Mouse (Mus musculus) heart, embryonic 15.5 days (tissue): ENCODE results near the gene Nrxn3. TPM values are rescaled to one million over a fixed set of nuclear protein-coding genes. Genes with fewer than 3 reads are reported as not detected.

Experiments used
- ATAC-seq: fragments of 200-750 bp; cut with Nextera tagmentation; replicated peaks from 2 replicates; pipeline ENCODE4 v1.8.0; 2017; ENCODE audit warnings: low read depth, moderate TSS enrichment; ENCODE audit not compliant: insufficient number of reproducible peaks, insufficient read depth, low FRiP score
- H3K27ac ChIP-seq: fragments of 300-500 bp; sonication (generic); 2 replicates; pipeline ENCODE4 v1.5.1; 2015; ENCODE audit warnings: mild to moderate bottlenecking, inconsistent platforms
- H3K27me3 ChIP-seq: fragments of 300-500 bp; sonication (generic); 2 replicates; pipeline ENCODE4 v1.6.1; 2015; ENCODE audit warnings: inconsistent platforms
- H3K36me3 ChIP-seq: fragments of 300-500 bp; sonication (generic); 2 replicates; pipeline ENCODE4 v1.6.1; 2015; ENCODE audit warnings: mild to moderate bottlenecking, inconsistent platforms
- H3K4me1 ChIP-seq: fragments of 300-500 bp; sonication (generic); replicated peaks from 2 replicates; pipeline ENCODE4 v1.6.1; 2015; ENCODE audit warnings: inconsistent platforms
- H3K4me2 ChIP-seq: fragments of 300-500 bp; sonication (generic); 2 replicates; pipeline ENCODE4 v1.6.1; 2015; ENCODE audit warnings: inconsistent platforms, mild to moderate bottlenecking, moderate library complexity
- H3K4me3 ChIP-seq: fragments of 300-500 bp; sonication (generic); 2 replicates; pipeline ENCODE4 v1.5.1; 2015; ENCODE audit warnings: mild to moderate bottlenecking, inconsistent platforms
- H3K9ac ChIP-seq: fragments of 300-500 bp; sonication (generic); 2 replicates; pipeline ENCODE4 v1.6.1; 2015; ENCODE audit warnings: mild to moderate bottlenecking, inconsistent platforms
- H3K9me3 ChIP-seq: fragments of 300-500 bp; sonication (generic); replicated peaks from 2 replicates; pipeline ENCODE4 v1.6.1; 2016; ENCODE audit warnings: inconsistent platforms
- WGBS: fragments of 180-500 bp; shearing (Covaris S2); methylation state at CpG from one replicate; pipeline ENCODE4 v1.1.7; 2015; ENCODE audit warnings: mixed read lengths; 5-methylcytosine and 5-hydroxymethylcytosine counted together
- polyA plus RNA-seq: library from polyadenylated mRNA; unstranded; fragments of >200 nt; fragmentation: Nextera tagmentation; extraction: Ambion mirVana; gene quantifications from 2 replicates; pipeline ENCODE4 v1.2.1, GENCODE M21; 2015

Nrxn3 gene
- polyA plus RNA-seq, 1 experiment from 2014 or later: 1.1 TPM

- 51% methylated on average over 3 of the region's 3 CpGs for WGBS
These were observed 222.3 kb downstream of the Nrxn3 start for GRCm38 (mm10) chr12:88944967-88945366.

DNA sequence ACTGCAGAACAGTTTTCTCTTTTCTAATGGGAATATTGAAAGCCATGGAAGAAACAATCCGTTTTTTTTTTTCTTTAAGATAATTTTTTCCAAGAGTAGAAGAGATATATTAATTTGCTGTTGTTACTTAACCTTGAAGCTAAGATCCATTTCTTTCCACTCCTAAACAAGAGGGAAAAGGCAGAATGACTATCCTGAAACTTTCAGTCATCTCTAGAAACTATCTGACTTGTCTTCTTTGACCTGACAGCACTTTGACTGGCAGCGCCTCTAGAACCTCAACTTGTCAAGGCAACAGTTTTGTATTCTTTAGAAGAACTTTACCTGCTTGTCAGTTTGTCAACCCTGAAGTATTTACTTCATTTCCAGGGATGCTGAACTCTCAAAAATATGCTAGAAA is 227.2 kb downstream of the Nrxn3 start:
- WGBS: 64% methylated on average over 2 of the region's 2 CpGs
- Histone ChIP-seq H3K4me2 (no peak overlapping the region), H3K4me3 (no peak overlapping the region), H3K36me3 (no peaks in the 10 kb centered on the region), H3K9me3 (no peaks in the 10 kb centered on the region), H3K27me3 (no peaks in the 10 kb centered on the region), H3K9ac (no peak overlapping the region), H3K27ac (no peak overlapping the region), H3K4me1 (0 out of 2 replicates have a peak, but pooled peaks cover 2% of the 10 kb centered on the region)
- no peak for ATAC-seq

More at GRCm38 (mm10) chr12:88944967-88945366, 222.3 kb downstream of the Nrxn3 start:
- Histone ChIP-seq H3K9ac (no peak overlapping the region), H3K9me3 (no peaks in the 10 kb centered on the region), H3K36me3 (no peaks in the 10 kb centered on the region), H3K4me1 (no peaks in the 10 kb centered on the region), H3K27ac (no peak overlapping the region), H3K27me3 (no peaks in the 10 kb centered on the region), H3K4me3 (no peak overlapping the region), H3K4me2 (no peak overlapping the region)
- ATAC-seq: no peak

DNA sequence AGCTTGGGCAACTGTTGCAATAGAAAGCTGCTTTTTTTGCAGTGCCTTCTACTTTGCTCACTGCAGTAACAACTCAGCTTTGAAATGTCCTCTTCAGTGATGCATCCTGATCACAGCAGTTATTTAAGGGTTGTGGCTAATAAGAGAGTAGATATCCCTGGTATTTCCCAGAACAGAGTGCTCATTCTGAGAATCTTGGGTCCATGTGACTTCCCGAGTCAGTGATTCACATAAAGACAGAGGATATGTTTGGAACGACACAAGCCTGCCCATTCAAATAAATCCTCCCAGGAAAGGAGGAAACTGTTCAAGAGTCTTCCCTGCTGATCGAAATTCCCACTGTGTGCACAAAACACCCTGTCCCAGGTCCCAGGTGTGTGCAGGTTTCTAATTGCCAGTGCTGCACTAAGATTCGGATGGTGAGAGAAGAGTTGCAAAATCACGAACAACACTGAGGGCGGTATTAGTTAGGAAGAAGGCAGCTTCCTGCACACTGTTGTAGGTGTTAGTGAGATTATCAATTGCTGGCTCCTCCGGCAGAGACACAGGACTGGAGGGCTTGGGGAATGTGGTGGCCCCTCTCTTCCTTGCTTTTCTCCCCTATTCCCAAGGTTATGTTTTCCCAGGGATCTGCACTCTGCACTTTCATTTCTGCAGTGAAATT is 230.4 kb downstream of the Nrxn3 start:
- peak overlapping the region; percentile 38 for H3K4me2 ChIP-seq
- no peak overlapping the region for H3K4me3 ChIP-seq
- H3K36me3 ChIP-seq: no peaks in the 10 kb centered on the region
- 41% methylated on average over 7 of the region's 7 CpGs for WGBS
- no peaks in the 10 kb centered on the region for H3K9me3 ChIP-seq
- H3K9ac ChIP-seq: no peak overlapping the region
- no peak overlapping the region for H3K27ac ChIP-seq
- H3K4me1 ChIP-seq: 0 out of 2 replicates have a peak, but pooled peaks cover 2% of the 10 kb centered on the region
- no peaks in the 10 kb centered on the region for H3K27me3 ChIP-seq
- no peak for ATAC-seq

GRCm38 (mm10) chr12:88953801-88954200 is 231.1 kb downstream of the Nrxn3 start:
- no peak overlapping the region for H3K9ac ChIP-seq
- peak overlapping the region; percentile 38; the same call in 1 of the 2 replicates for H3K4me2 ChIP-seq
- H3K4me1 ChIP-seq: 0 out of 2 replicates have a peak, but pooled peaks cover 2% of the 10 kb centered on the region
- no peak overlapping the region for H3K4me3 ChIP-seq
- no peak for ATAC-seq
- H3K36me3 ChIP-seq: no peaks in the 10 kb centered on the region
- no peak overlapping the region for H3K27ac ChIP-seq
- no peaks in the 10 kb centered on the region for H3K27me3 ChIP-seq
- WGBS: 58% methylated on average over 4 of the region's 4 CpGs
- H3K9me3 ChIP-seq: no peaks in the 10 kb centered on the region

- ATAC-seq: no peak
- H3K9me3 ChIP-seq: no peaks in the 10 kb centered on the region
- no peak overlapping the region for H3K4me3 ChIP-seq
- H3K4me1 ChIP-seq: 0 out of 2 replicates have a peak, but pooled peaks cover 2% of the 10 kb centered on the region
- no peaks in the 10 kb centered on the region for H3K27me3 ChIP-seq
- 71% methylated on average over 3 of the region's 3 CpGs for WGBS
- H3K4me2 ChIP-seq: no peak overlapping the region
- no peak overlapping the region for H3K9ac ChIP-seq
- H3K27ac ChIP-seq: no peak overlapping the region
- H3K36me3 ChIP-seq: no peaks in the 10 kb centered on the region
These were observed 234.8 kb downstream of the Nrxn3 start for GRCm38 (mm10) chr12:88957431-88957830.

DNA sequence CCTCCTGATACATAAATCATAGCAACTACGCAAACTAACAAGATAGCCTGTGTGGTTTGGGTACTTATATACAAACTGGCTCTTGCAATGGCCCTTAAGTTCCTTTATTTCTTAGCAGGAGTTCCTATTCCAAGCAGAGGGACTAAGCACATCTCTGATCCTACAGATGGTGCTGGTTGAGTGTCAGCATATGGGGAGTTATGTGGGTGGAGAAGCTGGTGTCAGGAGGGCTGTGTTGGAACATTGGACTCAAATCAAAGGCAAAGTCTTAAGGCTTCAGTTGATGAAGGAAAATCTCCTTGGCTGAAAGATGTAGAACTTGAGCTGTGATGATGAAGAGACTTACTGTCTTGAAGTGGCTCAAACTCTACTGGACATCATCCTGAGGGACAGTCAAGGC is 238.1 kb downstream of the Nrxn3 start:
- no peaks in the 10 kb centered on the region for H3K4me1 ChIP-seq
- no peaks in the 10 kb centered on the region for H3K9me3 ChIP-seq
- H3K9ac ChIP-seq: no peak overlapping the region
- no peak overlapping the region for H3K27ac ChIP-seq
- no peak overlapping the region for H3K4me2 ChIP-seq
- H3K4me3 ChIP-seq: no peak overlapping the region
- H3K36me3 ChIP-seq: no peaks in the 10 kb centered on the region
- 90% methylated on average over 1 of the region's 1 CpGs for WGBS
- ATAC-seq: no peak
- no peaks in the 10 kb centered on the region for H3K27me3 ChIP-seq

- Histone ChIP-seq H3K9me3 (no peaks in the 10 kb centered on the region), H3K4me2 (no peak overlapping the region), H3K36me3 (no peaks in the 10 kb centered on the region), H3K27me3 (no peaks in the 10 kb centered on the region), H3K4me3 (no peak overlapping the region), H3K9ac (no peak overlapping the region), H3K4me1 (no peaks in the 10 kb centered on the region), H3K27ac (no peak overlapping the region)
- no peak for ATAC-seq
- WGBS: 63% methylated on average over 4 of the region's 4 CpGs
These were observed 243.7 kb downstream of the Nrxn3 start for GRCm38 (mm10) chr12:88966329-88966728.

- H3K27me3 ChIP-seq: no peaks in the 10 kb centered on the region
- no peaks in the 10 kb centered on the region for H3K36me3 ChIP-seq
- WGBS: 60% methylated on average over 2 of the region's 2 CpGs
- ATAC-seq: no peak
- no peak overlapping the region for H3K9ac ChIP-seq
- no peaks in the 10 kb centered on the region for H3K4me1 ChIP-seq
- H3K4me3 ChIP-seq: no peak overlapping the region
- no peak overlapping the region for H3K4me2 ChIP-seq
- H3K9me3 ChIP-seq: no peaks in the 10 kb centered on the region
- H3K27ac ChIP-seq: no peak overlapping the region
These were observed 253.9 kb downstream of the Nrxn3 start for GRCm38 (mm10) chr12:88976621-88977020.

DNA sequence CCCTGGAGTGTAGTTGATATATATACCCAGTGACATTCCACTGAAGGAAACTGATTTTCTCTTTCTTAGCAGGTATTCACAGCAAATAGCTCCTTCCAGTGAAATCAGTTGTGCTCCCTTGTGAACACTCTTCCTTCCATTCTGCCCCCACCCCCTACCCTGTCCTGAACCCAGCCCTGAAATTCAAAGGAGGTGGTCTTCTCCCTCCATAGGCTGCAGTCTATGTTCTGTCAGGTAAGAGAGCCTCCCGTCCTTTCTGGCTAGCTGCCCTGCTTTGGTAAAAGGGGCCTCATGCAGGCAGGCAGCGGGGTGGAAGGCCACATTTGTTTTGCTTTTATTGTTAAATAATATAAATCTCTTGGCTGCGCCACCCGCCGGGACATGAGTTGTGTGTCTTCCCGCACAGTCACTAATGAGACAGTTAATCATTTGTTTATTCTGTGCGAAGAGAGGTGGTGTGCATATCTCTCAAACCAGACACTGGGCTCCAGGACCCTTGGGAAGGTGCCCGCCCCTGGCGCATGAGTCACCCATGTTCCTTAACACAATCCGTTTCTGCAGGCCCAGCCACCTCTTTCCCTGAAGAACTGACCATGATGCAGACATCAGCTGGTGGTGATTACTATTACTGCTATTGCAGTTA is 261.1 kb downstream of the Nrxn3 start:
- 25% methylated on average over 10 of the region's 10 CpGs for WGBS
- Histone ChIP-seq H3K4me3 (no peak overlapping the region), H3K36me3 (no peaks in the 10 kb centered on the region), H3K4me2 (no peak overlapping the region), H3K27ac (no peak overlapping the region), H3K4me1 (peaks cover 16% of the 10 kb centered on the region), H3K9me3 (no peaks in the 10 kb centered on the region), H3K9ac (no peak overlapping the region), H3K27me3 (no peaks in the 10 kb centered on the region)
- ATAC-seq: peak; percentile 67; the same call in 1 of the 2 replicates

DNA sequence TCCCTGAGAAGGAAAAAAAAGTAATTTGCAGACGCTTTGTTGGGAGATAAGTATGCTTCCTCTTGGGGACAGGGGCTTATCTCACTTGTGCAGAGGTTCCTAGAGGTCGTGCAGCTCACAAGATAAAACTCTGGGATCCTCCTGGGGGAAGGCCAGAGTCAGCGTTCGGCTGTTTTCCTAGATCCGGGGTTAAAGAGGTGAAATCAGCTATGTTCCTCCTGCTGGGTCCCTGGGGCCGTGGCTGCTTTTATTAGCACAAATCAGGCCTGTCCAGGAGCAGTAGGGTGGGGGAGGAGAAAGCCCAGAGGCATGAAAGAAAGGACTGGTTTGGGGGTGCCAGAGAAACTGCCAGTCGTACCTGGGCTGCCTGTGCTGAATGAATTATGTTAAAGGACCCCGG is 261.7 kb downstream of the Nrxn3 start:
- Histone ChIP-seq H3K4me2 (peak overlapping the region; percentile 9; the same call in 1 of the 2 replicates), H3K27ac (peak overlapping the region; percentile 67), H3K36me3 (no peaks in the 10 kb centered on the region), H3K9ac (no peak overlapping the region), H3K4me3 (no peak overlapping the region), H3K27me3 (no peaks in the 10 kb centered on the region), H3K4me1 (peaks cover 16% of the 10 kb centered on the region), H3K9me3 (no peaks in the 10 kb centered on the region)
- 8% methylated on average over 8 of the region's 8 CpGs for WGBS
- ATAC-seq: peak; percentile 76

DNA sequence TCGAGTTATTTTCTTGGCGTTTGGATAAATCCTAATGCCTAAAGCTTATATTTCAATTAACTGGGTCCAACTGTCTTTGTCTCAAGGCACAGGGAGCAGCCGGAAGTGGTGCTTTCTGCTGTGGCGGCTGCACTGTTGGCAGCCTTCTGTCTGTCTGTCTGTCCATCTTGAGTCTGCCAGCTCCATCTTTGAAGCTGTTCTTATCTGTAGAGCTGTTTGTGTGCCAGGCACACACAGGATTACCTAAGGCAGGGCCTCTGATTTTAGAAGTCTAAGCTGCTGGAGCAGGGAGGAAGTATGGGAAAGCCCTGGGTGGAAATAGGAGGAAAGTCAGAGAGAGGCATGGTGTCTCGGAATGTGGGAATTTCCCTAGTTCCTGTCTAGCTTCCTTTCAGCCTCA is 262.1 kb downstream of the Nrxn3 start:
- Histone ChIP-seq H3K36me3 (no peaks in the 10 kb centered on the region), H3K4me1 (peaks cover 16% of the 10 kb centered on the region), H3K4me3 (no peak overlapping the region), H3K27me3 (no peaks in the 10 kb centered on the region), H3K9ac (no peak overlapping the region), H3K4me2 (peak overlapping the region; percentile 9; the same call in 1 of the 2 replicates), H3K9me3 (no peaks in the 10 kb centered on the region), H3K27ac (peak overlapping the region; percentile 67)
- ATAC-seq: no peak; the same call in 1 of the 2 replicates
- 14% methylated on average over 5 of the region's 5 CpGs for WGBS

DNA sequence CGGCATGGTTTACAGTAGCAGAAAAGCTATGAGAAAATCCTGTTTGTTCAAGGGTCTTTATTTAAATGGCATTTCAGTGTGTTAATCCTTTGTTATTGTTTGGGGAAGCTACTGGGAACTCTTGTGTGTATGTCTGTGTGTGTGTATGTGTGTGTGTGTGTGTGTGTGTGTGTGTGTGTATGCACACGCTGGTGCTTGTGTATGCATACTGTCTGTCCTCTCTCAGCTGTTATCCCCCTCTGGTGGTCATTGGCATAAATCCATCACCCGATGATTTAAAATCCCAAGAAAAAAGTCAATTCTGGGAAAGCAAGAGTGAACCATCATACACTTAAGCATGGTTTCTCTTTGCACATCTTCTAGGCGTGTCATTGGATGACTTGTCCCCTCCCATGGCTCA is 264.4 kb downstream of the Nrxn3 start:
- Histone ChIP-seq H3K9ac (no peak overlapping the region), H3K4me3 (no peak overlapping the region), H3K4me2 (no peak overlapping the region), H3K27ac (no peak overlapping the region), H3K36me3 (no peaks in the 10 kb centered on the region), H3K4me1 (peaks cover 16% of the 10 kb centered on the region), H3K27me3 (no peaks in the 10 kb centered on the region), H3K9me3 (no peaks in the 10 kb centered on the region)
- ATAC-seq: no peak
- WGBS: 35% methylated on average over 4 of the region's 4 CpGs
